Mouse (Mus musculus): ENCODE measurements at regions not wholly inside any gene's neighbourhood (a gene's known extent, or its start where the extent isn't known, plus 50 kb on each side); places are given as distances from the start of the nearest gene placed in this dataset.

- DNase-seq (ENCODE audit: low spot score) = no peak
Measured at GRCm38 (mm10) chr7:40422125-40422524, 476.0 kb upstream of the Vstm2b start.

GRCm38 (mm10) chr7:40429416-40429815 lies 468.7 kb upstream of the Vstm2b start:
- DNase-seq (ENCODE audit: low spot score) = no peak

GRCm38 (mm10) chr7:40433906-40434305 lies 464.2 kb upstream of the Vstm2b start:
- peak; percentile 34 for DNase-seq (ENCODE audit: low spot score)

- DNase-seq (ENCODE audit: low spot score) = no peak
Measured at GRCm38 (mm10) chr7:40441128-40441527, 457.0 kb upstream of the Vstm2b start.

DNA sequence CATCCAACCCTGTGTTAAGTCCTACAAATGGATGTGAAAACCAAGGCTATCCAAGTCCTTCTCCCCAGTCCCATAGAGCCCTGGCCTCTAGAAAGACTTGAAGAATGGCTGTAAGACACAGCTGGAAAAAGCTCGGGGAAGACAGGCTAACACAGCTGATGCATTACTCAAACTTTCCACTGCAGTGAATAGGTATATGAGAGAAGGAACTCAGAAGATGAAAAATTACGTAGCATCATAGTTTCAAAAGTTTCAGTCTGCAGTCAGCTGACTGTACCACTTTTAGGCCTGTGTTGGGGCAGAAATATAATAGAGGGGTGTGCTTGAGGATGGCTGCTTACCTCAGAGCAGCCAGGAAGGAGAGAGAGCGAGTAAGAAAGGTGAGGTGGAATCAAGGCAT lies 456.3 kb upstream of the Vstm2b start:
- DNase-seq (ENCODE audit: low spot score) = no peak

DNA sequence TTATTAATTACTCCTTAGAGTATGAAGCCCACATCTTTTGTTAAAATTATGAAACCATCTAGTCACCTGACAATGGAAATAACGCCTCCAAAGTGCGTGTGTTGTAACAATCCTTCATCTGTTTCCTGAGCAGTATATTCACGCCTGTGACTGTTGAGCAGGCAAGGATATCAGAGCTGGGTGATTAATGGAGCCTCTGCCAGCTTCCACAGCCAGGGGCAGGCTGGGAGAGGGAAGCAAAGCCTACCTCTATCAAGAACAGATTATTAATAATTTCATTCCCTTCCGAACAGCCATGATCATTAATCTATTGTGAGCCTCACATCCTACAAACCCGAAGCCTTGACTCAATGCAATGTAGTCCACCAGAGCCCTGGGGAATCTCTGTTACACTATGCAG lies 431.7 kb upstream of the Vstm2b start:
- no peak for DNase-seq (ENCODE audit: low spot score)

DNA sequence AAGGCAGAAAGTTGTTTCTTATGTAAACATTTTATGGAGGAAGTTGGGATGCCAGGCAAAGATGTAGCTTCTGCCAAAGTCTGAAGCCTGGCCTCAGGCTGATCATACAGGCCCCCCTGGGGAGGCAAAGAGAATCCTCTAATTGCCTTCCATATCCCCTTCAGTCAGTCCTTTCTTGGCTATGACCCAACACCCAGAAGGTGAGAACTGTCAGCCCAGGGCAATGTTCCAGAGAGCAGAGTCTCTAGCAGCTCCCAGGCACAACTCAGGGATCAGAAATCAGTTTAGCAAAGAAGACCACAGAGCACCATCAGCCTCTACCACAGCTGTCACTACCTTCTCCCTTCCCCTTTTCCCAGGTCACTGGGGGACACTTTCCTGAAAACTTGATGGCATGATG lies 410.9 kb upstream of the Vstm2b start:
- DNase-seq (ENCODE audit: low spot score) = no peak

DNA sequence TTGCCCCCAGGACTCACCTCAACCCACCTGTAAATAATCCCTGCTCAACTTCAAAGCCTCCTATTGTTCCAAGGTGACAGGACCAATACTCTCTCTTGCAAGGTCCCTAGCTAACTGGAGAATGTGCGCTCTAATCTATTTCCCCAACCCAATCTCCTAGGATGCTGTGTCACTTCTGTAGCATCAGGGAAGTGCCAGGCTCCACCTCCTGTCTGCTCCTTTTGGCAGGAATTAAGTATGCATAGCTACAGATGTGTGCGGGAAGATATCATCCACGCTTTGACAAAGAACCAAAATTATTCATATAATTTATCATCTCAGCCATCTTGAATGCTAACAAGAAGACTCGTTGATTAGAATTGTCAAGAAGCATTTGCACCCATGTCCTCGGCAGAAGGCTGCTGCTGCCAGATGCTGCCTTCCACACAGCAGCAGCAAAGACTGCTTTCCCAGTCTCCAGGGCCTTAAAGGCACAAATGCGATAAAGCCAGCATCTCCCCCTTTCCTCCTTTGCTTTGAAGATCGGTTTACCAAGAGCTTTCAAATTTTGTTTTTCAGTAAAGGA lies 375.3 kb upstream of the Vstm2b start:
- DNase-seq (ENCODE audit: low spot score) = no peak

GRCm38 (mm10) chr7:40536601-40537000 lies 361.5 kb upstream of the Vstm2b start:
- DNase-seq (ENCODE audit: low spot score) = no peak

GRCm38 (mm10) chr7:40537621-40538020 lies 360.5 kb upstream of the Vstm2b start:
- DNase-seq (ENCODE audit: low spot score) = no peak

DNA sequence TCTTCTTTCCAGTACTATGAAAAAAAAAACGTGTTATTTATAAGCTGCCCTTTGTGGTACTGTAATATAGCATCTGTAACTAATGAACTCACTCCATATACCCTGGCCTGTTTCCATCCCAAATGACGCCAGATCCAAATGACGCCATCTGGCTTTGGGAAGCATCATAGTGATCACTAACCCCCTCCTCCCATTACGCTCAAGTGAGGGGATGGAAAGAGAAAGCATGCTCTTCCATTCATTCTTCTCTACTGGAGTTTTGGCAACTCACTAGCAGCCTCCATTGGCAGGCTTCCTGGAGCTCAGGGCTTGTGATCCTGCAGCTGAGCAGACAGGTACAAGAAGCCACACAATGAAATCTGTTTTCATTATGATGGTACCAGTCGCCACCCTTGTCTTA lies 358.3 kb upstream of the Vstm2b start:
- DNase-seq (ENCODE audit: low spot score) = no peak

DNA sequence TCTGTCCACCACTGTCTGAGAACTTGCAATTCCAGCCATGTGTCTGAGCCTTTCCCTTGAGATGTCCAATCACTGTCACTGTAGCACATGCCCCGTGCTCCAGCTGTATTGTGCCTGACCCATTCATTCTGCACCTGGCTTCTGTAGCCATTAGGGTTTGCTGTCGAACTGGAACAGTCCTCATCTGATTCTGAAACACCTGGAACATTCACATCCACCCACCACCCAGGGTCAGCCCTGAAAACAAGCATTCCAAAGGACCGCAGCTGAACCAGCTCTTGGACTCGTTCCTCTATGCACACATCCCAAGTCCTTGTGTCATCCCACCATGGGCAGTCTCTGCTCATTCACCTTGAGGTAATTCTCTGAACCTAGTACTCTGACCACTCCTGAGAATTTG lies 356.8 kb upstream of the Vstm2b start:
- DNase-seq (ENCODE audit: low spot score) = no peak

DNA sequence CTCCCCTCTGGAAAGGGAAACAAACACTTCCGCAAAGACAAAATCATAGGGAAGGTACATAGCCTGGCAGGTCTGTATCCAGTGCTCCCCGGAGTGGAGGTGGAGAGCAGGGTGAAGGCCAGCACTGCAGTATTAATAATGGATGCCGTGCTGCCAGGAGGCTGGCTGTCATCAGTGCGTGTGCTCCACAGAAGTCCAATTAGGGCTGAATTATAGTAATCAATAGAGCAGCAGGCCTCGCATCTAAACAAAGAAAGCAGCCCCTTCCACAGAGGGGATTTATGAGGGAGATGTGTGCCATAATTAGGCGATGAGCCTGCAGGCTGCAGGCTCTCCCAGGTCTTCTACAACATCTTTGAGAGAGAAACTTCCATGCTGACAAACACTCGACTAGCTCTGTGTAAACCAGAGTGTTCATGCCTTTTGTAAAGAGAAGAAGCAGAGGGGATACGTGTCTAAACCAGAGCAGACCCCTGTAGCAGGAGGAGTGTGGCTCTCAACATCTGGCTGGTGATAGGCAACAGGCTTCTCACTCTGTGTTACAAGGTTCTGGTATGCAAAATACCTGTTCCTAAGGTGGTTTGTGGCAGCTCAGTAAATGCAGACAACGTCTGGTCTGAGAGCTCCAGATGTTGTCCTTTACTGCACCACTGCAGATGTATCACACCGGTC lies 334.5 kb upstream of the Vstm2b start:
- no peak for DNase-seq (ENCODE audit: low spot score)

GRCm38 (mm10) chr7:40575971-40576370 lies 322.2 kb upstream of the Vstm2b start:
- no peak for DNase-seq (ENCODE audit: low spot score)

GRCm38 (mm10) chr7:40577365-40577764 lies 320.8 kb upstream of the Vstm2b start:
- no peak for DNase-seq (ENCODE audit: low spot score)

- no peak for DNase-seq (ENCODE audit: low spot score)
Measured at GRCm38 (mm10) chr7:40620761-40621160, 277.4 kb upstream of the Vstm2b start.

DNA sequence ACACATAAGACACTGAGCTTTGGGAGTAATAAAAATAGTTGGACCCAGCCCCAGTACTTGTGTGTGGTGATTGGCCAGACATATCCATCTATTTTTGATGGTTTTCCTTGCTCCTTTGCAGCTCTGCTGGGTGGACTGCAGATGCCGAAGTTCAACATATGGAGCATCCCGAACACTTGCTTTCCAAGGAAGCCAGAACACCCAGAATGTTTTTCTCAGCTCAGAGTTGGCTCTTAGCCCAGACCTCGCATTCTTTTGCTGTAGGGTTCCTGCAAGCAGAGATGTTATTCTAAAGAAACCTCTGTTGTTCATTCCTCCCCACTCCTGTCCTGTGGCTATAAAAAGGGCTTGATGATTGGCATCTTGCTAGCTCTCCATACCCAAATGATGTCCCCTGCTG lies 275.3 kb upstream of the Vstm2b start:
- no peak for DNase-seq (ENCODE audit: low spot score)

DNA sequence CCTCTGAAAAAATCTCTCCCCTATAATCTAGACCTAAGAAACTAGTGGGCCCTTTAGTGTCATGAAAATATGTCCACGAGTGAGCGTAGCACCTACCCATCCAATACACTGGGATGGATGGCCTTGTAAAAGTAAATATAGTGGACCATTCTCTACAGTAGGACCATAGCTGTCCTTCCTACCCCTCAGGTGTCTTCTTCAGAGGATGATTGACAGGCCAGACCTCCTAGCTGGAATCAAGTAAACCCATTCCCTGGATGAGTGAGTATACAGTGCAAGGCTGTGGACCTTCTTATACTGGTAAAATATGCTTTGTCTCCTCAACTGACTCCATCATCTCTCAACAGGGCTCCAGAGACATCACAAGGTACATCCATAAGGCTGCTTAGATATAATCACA lies 274.8 kb upstream of the Vstm2b start:
- no peak for DNase-seq (ENCODE audit: low spot score)

GRCm38 (mm10) chr7:40636369-40636768 lies 261.8 kb upstream of the Vstm2b start:
- DNase-seq (ENCODE audit: low spot score) = no peak

GRCm38 (mm10) chr7:40654982-40655381 lies 243.1 kb upstream of the Vstm2b start:
- no peak for DNase-seq (ENCODE audit: low spot score)

DNA sequence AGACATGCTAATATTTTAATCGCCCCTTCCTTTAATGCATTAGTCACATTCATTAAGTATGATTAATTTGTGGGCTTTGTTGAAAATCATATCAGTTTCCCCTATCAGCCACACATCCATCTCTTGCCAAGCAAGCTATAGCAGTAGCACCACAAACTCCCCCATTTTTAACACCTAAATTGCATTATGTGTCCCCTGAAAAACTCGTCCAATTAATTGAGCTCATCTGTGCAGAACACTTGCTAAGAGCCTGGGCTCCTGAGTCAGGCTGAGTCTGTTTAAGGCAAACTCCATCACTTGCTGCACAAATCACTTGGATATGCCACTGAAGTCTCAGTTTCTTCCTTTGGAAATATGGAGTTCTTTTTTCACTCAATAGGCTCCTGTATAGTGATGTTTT lies 242.7 kb upstream of the Vstm2b start:
- no peak for DNase-seq (ENCODE audit: low spot score)

GRCm38 (mm10) chr7:40659662-40660061 lies 238.5 kb upstream of the Vstm2b start:
- DNase-seq (ENCODE audit: low spot score) = no peak

GRCm38 (mm10) chr7:40663781-40664180 lies 234.3 kb upstream of the Vstm2b start:
- no peak for DNase-seq (ENCODE audit: low spot score)

DNA sequence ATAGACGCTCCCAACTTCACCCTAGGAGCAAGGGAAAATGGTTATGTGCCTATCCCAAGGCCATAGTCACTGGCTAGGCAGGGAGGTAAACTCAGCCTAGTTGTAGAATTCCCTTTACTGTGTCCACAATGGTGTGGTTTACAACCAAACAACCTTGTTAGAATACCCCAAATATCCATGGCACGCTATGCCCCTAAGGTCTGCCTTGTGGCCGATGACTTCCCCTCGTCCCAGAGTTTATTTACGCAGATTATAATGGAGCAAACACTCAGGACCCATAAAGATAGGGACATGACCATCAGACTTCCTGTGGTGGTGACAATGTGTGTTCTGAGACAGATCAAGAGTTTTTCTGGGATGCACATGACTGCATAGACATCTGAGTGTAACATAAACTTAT lies 231.5 kb upstream of the Vstm2b start:
- DNase-seq (ENCODE audit: low spot score) = no peak
